Mouse (Mus musculus): Measurements from ENCODE around the gene Numb. TPM values are rescaled to one million over a fixed set of nuclear protein-coding genes. Genes with fewer than 3 reads are reported as not detected.

The Numb gene
- total RNA-seq, 1 experiment from 2014 or later = 36.1 TPM

DNA sequence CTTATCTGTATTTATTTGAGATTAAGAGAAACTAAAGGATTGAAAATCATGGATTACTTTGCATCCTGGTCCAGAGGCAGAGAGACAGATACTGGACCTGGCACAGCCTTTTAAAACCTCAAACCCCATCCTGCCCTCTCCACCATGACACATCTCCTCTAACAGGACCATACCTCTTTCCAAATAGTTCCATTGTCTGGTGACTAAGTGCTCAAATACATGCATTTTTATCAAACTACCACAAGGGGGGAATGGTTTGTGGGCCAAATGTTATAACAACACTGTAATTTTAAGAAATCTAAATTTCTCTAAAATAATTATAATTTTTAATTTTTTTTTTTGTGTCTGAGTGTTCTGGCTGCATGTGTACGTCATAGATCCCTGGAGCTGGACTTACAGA is 57.2 kb downstream of the Numb start:
- ATAC-seq (replicated peaks; ENCODE audit: insufficient number of reproducible peaks, low FRiP score, low TSS enrichment, poor library complexity, severe bottlenecking) = no peak

DNA sequence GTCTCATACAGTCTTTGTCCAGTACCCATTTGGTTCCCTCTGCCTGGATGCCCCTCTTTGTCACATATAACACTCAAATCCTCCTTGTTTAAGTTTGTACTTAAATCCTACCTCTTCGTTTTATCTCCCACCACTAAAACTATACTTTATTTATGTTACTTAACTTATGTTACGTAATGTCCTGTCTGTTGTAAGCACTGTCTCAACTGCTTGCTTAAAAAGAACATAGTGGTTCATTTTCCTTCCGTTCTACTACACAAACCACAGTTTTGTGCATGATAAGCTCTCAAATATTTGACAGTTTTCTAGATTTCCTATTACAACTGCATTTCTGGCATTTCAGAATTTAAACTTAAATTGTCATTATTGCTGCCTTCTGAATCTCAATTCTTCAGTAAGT is 59.9 kb downstream of the Numb start:
- ATAC-seq (replicated peaks; ENCODE audit: insufficient number of reproducible peaks, low FRiP score, low TSS enrichment, poor library complexity, severe bottlenecking) = peak; percentile 66; the same call in 1 of the 2 replicates

GRCm38 (mm10) chr12:83860688-83861087 is 61.0 kb downstream of the Numb start:
- peak; percentile 95 for ATAC-seq (replicated peaks; ENCODE audit: insufficient number of reproducible peaks, low FRiP score, low TSS enrichment, poor library complexity, severe bottlenecking)

DNA sequence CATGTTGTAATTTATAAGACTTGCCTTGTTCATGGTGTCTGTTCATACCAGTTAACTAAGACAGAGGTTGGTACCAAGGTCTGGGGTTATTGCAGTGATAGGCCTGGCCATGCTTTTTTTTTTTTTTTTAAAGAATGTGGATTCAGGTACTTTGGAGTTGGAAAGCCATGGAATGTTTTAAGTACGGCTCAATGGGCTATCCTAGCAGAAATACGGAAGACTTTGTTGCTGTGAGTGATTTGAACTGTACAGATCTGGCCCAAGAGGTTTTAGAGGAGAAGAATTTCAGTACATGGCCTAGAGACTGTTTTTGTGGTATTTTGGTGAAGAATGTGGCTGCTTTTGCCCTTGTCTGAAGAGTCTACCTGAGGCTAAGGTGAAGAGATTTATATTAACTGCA is 63.7 kb downstream of the Numb start:
- no peak for ATAC-seq (replicated peaks; ENCODE audit: insufficient number of reproducible peaks, low FRiP score, low TSS enrichment, poor library complexity, severe bottlenecking)

GRCm38 (mm10) chr12:83855211-83855610 is 66.5 kb downstream of the Numb start:
- no peak for ATAC-seq (replicated peaks; ENCODE audit: insufficient number of reproducible peaks, low FRiP score, low TSS enrichment, poor library complexity, severe bottlenecking)

DNA sequence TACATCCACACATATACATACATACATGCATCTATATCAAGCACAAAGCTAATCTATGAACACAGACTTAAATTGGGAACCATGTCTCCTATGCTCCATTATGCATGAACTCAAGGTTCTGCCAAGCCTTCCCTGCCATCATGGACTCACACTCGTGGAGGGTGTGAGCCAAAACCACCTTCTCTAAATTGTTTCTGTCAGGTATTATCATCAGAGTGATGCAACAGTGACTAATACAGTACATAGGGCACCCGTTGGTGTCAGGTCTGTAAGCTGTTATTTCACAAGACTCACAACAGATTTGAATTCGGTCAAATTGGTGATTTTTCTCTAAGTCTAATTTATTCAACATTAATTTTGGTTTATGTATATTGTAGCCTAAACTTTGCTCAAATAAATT is 67.5 kb downstream of the Numb start:
- no peak for ATAC-seq (replicated peaks; ENCODE audit: insufficient number of reproducible peaks, low FRiP score, low TSS enrichment, poor library complexity, severe bottlenecking)

GRCm38 (mm10) chr12:83852512-83853213 is 69.1 kb downstream of the Numb start:
- no peak for ATAC-seq (replicated peaks; ENCODE audit: insufficient number of reproducible peaks, low FRiP score, low TSS enrichment, poor library complexity, severe bottlenecking)

GRCm38 (mm10) chr12:83850334-83850733 is 71.4 kb downstream of the Numb start:
- no peak for ATAC-seq (replicated peaks; ENCODE audit: insufficient number of reproducible peaks, low FRiP score, low TSS enrichment, poor library complexity, severe bottlenecking)

GRCm38 (mm10) chr12:83848595-83849231 is 73.0 kb downstream of the Numb start:
- ATAC-seq (replicated peaks; ENCODE audit: insufficient number of reproducible peaks, low FRiP score, low TSS enrichment, poor library complexity, severe bottlenecking) = no peak

DNA sequence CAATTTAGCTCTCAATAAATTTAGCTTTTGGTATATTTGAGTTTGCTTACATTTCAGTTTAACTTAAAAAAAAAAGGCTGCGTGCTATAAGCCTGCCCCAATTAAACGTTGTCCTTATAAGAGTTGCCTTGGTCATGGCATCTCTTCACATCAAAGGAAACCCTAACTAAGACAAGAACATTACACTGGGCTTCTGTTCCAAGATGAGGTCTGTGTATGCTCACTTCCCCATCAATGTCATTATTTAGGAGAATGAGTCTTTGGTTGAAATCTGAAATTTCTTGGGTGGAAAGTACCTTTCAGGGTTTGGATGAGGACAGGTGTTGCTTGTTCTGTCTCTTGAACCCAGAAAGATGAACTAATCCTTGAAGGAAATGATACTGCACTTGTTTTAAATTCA is 73.9 kb downstream of the Numb start:
- ATAC-seq (replicated peaks; ENCODE audit: insufficient number of reproducible peaks, low FRiP score, low TSS enrichment, poor library complexity, severe bottlenecking) = no peak

DNA sequence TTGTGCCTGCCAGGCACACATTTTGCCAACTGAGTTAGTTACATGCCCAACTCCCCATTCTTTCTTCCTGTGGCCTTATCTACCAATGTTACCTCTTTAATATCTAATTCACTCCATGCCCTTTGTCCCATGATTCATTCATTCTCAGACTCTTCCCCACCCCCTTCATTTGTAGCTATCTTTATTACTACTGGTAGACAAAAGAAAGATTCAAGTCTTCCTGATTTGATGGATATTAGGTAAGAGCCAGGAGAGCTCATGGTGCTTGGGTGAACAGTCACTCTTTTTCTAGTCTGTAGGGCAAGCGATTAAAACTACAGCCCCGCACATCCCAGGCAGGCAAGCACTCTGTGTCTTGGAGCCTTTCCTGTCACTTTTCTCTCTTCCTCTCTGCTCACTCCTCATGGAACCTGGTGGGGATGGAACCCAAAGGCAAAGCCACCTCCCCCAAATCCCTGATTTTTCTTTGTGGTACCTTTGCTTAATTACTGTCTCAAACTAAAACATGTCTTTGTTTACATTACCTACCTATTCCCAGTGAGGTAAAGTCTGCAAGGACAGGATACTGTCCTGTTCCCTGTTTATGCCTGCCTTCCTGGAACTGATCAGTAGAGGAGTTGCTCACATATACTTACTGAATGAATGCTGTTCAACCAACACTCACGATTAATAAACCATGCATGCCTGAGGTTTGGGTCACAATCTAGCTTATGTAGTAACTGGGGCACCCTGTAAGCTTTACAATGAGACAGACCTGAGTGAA is 78.9 kb downstream of the Numb start:
- no peak for ATAC-seq (replicated peaks; ENCODE audit: insufficient number of reproducible peaks, low FRiP score, low TSS enrichment, poor library complexity, severe bottlenecking)

DNA sequence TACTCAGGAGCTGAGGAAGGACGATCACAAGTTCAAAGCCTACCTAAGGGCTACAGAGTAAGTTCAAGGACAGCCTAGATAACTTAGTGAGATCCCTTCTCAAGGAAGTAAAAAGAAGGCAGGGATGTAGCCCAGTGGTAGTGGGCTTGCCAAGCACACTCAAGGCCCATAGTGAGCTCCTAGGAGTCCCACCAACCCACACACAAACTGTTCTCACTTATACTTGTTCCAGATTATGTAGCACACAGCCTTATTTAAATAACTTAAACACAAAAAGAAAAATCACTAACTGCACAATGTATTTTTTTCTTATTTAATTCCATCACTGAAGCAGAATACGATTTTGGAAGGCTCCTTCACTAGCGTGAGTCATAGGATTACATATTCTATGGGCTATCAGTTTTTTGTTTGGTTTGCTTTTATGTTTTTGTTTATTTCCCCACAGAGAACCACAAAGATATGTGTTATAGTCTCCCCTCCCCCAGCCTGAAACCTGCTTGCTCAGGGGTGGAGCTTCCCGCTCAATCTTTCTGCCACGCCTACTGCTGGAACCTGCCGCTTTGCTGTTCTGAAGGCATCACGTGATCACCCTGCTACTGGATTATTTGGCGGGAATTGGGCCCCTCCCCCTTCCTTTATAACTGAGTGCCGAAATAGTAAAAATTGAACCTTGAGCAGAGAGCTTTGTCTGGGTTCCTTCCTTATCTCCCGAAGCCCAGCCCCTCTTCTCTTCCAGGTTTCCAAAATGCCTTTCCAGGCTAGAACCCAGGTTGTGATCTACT is 80.1 kb downstream of the Numb start:
- no peak for ATAC-seq (replicated peaks; ENCODE audit: insufficient number of reproducible peaks, low FRiP score, low TSS enrichment, poor library complexity, severe bottlenecking)

GRCm38 (mm10) chr12:83833979-83834378 is 87.8 kb downstream of the Numb start:
- no peak for ATAC-seq (replicated peaks; ENCODE audit: insufficient number of reproducible peaks, low FRiP score, low TSS enrichment, poor library complexity, severe bottlenecking)

GRCm38 (mm10) chr12:83830424-83830823 is 91.3 kb downstream of the Numb start:
- ATAC-seq (replicated peaks; ENCODE audit: insufficient number of reproducible peaks, low FRiP score, low TSS enrichment, poor library complexity, severe bottlenecking) = no peak

- no peak for ATAC-seq (replicated peaks; ENCODE audit: insufficient number of reproducible peaks, low FRiP score, low TSS enrichment, poor library complexity, severe bottlenecking)
These were observed 105.1 kb downstream of the Numb start for GRCm38 (mm10) chr12:83816616-83817015.

DNA sequence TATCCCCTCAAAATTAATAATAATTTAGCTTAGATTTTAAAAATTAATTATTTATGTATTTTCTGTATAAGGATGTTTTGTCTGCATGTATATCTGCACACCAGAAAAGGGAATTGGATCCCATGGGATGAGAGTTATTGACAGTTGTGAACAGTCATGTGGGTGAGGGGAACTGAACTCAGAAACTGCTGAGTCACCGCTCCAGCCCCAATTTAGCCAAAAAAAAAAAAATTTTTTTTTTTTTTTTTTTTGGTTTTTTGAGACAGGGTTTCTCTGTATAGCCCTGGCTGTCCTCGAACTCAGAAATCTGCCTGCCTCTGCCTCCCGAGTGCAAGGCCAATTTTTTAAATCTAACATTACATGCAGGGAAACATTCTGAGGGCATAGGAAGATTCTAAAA is 109.8 kb downstream of the Numb start:
- ATAC-seq (replicated peaks; ENCODE audit: insufficient number of reproducible peaks, low FRiP score, low TSS enrichment, poor library complexity, severe bottlenecking) = no peak

- no peak for ATAC-seq (replicated peaks; ENCODE audit: insufficient number of reproducible peaks, low FRiP score, low TSS enrichment, poor library complexity, severe bottlenecking)
These were observed 118.1 kb downstream of the Numb start for GRCm38 (mm10) chr12:83803641-83804040.

DNA sequence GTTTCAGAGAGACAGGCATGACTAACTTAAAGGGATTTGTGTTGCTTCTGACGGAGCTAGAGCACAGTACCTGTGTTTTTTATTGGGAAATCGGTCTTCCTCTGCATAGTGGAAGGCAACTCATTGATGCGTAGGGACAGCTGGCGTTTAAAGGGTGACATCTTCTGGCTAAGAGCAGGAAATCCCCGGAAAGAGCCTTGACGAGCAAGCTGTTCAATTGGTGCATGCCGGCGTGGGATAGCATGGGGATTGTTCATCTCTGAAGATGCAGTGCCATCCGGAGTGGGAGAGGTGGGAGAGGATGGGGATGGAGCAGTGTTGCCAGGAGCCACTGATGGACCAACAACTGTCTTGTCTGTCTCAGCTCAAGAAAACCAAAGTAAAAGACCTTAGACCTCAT is 120.8 kb downstream of the Numb start:
- ATAC-seq (replicated peaks; ENCODE audit: insufficient number of reproducible peaks, low FRiP score, low TSS enrichment, poor library complexity, severe bottlenecking) = no peak

DNA sequence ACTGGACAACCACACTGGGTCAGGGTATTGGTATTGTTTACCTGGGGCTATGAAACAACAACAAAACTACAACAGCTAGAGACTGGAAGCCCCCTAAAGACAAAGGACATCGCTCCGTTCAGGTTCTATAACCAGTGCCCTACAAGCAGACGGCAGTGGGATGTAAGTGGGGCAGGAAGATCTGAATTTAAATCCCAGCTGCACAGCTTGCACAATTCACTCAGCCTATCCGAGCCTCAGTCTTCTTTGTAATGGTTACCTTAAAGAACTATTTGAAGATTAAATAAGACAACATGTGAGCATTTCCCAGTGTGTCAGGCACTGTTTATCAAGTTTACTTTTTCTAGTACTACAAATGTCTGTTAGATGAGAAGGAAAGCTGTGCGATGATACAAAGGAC is 123.4 kb downstream of the Numb start:
- no peak for ATAC-seq (replicated peaks; ENCODE audit: insufficient number of reproducible peaks, low FRiP score, low TSS enrichment, poor library complexity, severe bottlenecking)

Measured in monocyte, adult 5-6 weeks (primary cell).